Mouse (Mus musculus) brain, embryonic 14.5 days (tissue): ENCODE results near the gene Zdhhc14. TPM values are rescaled to one million over a fixed set of nuclear protein-coding genes. Genes with fewer than 3 reads are reported as not detected.

Experiments
- DNase-seq: peaks from one replicate; pipeline ENCODE4 v3.0.0-alpha.2; 2011; ENCODE audit warnings: low read depth
- CTCF ChIP-seq: fragments of 200-500 bp; IDR thresholded peaks from 2 replicates; pipeline ENCODE4 v1.5.1; 2012; ENCODE audit warnings: inconsistent platforms, mild to moderate bottlenecking, moderate library complexity, borderline replicate concordance; ENCODE audit not compliant: insufficient read depth, insufficient read length; ENCODE audit errors: extremely low read depth
- POLR2A ChIP-seq: fragments of 200-500 bp; IDR thresholded peaks from 2 replicates; pipeline ENCODE4 v1.6.1; 2012; ENCODE audit warnings: mild to moderate bottlenecking, inconsistent platforms, borderline replicate concordance; ENCODE audit not compliant: poor library complexity, insufficient read depth, insufficient read length, severe bottlenecking; ENCODE audit errors: extremely low read depth
- polyA plus RNA-seq: library from polyadenylated mRNA; depleted of rRNA; stranded (reverse); fragments of >200 nt; gene quantifications from 2 replicates; pipeline ENCODE4 v1.2.3, GENCODE M21; 2012

Gene Zdhhc14
- polyA plus RNA-seq, 1 experiment, result 6.2 TPM

- no peak for DNase-seq
- TF ChIP-seq CTCF (no peak), POLR2A (no peak)
Measured at GRCm38 (mm10) chr17:5563108-5563507, 70.8 kb downstream of the Zdhhc14 start.

- TF ChIP-seq POLR2A, result no peak
- TF ChIP-seq CTCF, result no peak
- no peak for DNase-seq
Measured at GRCm38 (mm10) chr17:5566006-5566405, 73.6 kb downstream of the Zdhhc14 start.

GRCm38 (mm10) chr17:5567943-5568342 lies 75.6 kb downstream of the Zdhhc14 start:
- no peak for DNase-seq
- no peak for TF ChIP-seq CTCF
- TF ChIP-seq POLR2A, result no peak

GRCm38 (mm10) chr17:5569131-5570030 lies 77.0 kb downstream of the Zdhhc14 start:
- peak; percentile 39 for DNase-seq
- no peak for TF ChIP-seq POLR2A
- no peak for TF ChIP-seq CTCF

- TF ChIP-seq CTCF, result no peak
- TF ChIP-seq POLR2A, result no peak
- DNase-seq, result no peak
Measured at GRCm38 (mm10) chr17:5572096-5572730, 79.9 kb downstream of the Zdhhc14 start.

- no peak for DNase-seq
- no peak for TF ChIP-seq CTCF
- no peak for TF ChIP-seq POLR2A
Measured at GRCm38 (mm10) chr17:5572745-5573420, 80.5 kb downstream of the Zdhhc14 start.

GRCm38 (mm10) chr17:5574672-5575071 lies 82.3 kb downstream of the Zdhhc14 start:
- no peak for DNase-seq
- no peak for TF ChIP-seq CTCF
- no peak for TF ChIP-seq POLR2A

GRCm38 (mm10) chr17:5575518-5575917 lies 83.2 kb downstream of the Zdhhc14 start:
- DNase-seq, result peak; percentile 26
- TF ChIP-seq POLR2A (no peak), CTCF (no peak)

- DNase-seq, result no peak
- TF ChIP-seq CTCF (no peak), POLR2A (no peak)
Measured at GRCm38 (mm10) chr17:5582232-5582631, 89.9 kb downstream of the Zdhhc14 start.

- no peak for DNase-seq
- no peak for TF ChIP-seq CTCF
- no peak for TF ChIP-seq POLR2A
Measured at GRCm38 (mm10) chr17:5582937-5583336, 90.6 kb downstream of the Zdhhc14 start.

GRCm38 (mm10) chr17:5583472-5584145 lies 91.3 kb downstream of the Zdhhc14 start:
- no peak for TF ChIP-seq POLR2A
- no peak for TF ChIP-seq CTCF
- peak; percentile 59 for DNase-seq

GRCm38 (mm10) chr17:5591604-5592209 lies 99.3 kb downstream of the Zdhhc14 start:
- TF ChIP-seq CTCF (no peak), POLR2A (no peak)

More at GRCm38 (mm10) chr17:5591604-5592209, 99.3 kb downstream of the Zdhhc14 start:
- peak; percentile 35 for DNase-seq
